Mouse (Mus musculus) bone marrow, adult 2 months (tissue): ENCODE results near the gene Znrf2. TPM values are rescaled to one million over a fixed set of nuclear protein-coding genes. Genes with fewer than 3 reads are reported as not detected.
A peak's percentile ranks its signal among the peaks of the same experiment; 100 is the strongest.

Experiments
- H3K27ac ChIP-seq: fragments of 200-500 bp; 2 replicates; pipeline ENCODE4 v1.5.1; 2012; ENCODE audit warnings: low read depth, mild to moderate bottlenecking, control low read depth, inconsistent platforms, low read length; ENCODE audit not compliant: control insufficient read depth, poor library complexity, insufficient read depth
- H3K4me1 ChIP-seq: fragments of 200-500 bp; 2 replicates; pipeline ENCODE4 v1.6.1; 2011; ENCODE audit warnings: low read length; ENCODE audit not compliant: control insufficient read depth, insufficient read depth
- H3K4me3 ChIP-seq: fragments of 200-500 bp; replicated peaks from 2 replicates; pipeline ENCODE3; 2011; ENCODE audit warnings: mild to moderate bottlenecking, low read depth, low read length, control low read depth; ENCODE audit not compliant: control insufficient read depth
- CTCF ChIP-seq: fragments of 200-500 bp; IDR thresholded peaks from 2 replicates; pipeline ENCODE4 v1.5.1; 2011; ENCODE audit warnings: low read length, control low read depth; ENCODE audit not compliant: control insufficient read depth, insufficient read depth
- POLR2A ChIP-seq: fragments of 200-500 bp; IDR thresholded peaks from 2 replicates; pipeline ENCODE4 v1.6.1; 2011; ENCODE audit warnings: low read depth, mild to moderate bottlenecking, control low read depth, low read length, borderline replicate concordance; ENCODE audit not compliant: control insufficient read depth
- WGBS: fragments of 180-500 bp; shearing (Covaris S2); methylation state at CpG from one replicate; pipeline ENCODE4 v1.1.7; 2018; 5-methylcytosine and 5-hydroxymethylcytosine counted together
- polyA plus RNA-seq: library from polyadenylated mRNA; stranded (reverse); fragments of >200 nt; gene quantifications from 2 replicates; pipeline ENCODE4 v1.2.4, GENCODE M21; 2011; ENCODE audit warnings: low replicate concordance; ENCODE audit not compliant: missing spikeins, insufficient read depth, insufficient read length

Gene Znrf2
- polyA plus RNA-seq, 1 experiment = 10.6 TPM

DNA sequence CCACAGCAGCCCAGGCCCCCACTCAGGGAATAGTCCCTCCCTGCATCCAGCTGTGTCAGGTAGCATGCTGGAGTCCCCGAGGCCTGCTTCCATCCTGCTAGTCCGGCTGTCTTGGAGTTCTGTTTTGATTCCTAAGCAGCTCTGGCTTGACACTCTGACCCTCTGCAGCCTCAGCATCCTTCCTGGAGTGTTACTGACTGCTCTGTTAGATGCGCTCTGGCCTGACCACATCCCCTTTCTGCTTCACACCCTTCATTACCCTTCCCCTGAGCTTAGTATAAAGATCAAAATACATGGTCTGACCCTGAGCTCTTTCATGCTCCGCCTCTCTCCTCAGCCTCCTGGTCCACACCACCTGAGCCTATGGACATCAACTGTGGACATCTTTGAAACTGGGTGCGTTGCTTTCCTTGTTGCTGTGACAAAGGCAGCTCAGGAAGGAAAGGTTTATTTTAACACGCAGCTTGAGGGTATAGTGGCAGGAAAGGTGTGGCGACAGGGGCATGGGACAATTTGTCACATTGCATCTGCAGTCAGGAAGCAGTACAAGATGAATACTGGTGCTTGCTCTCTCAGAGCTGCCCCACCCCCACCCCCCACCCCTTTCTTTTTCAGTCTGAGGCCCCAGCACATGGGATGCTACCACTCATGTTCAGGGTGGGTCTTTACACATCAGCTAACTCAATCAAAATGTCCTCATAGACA, 109.2 kb downstream of the Znrf2 start:
- WGBS = 12% methylated on average over 7 of the region's 7 CpGs
- Histone ChIP-seq H3K4me3 (no peak overlapping the region), H3K27ac (peak overlapping the region; percentile 75), H3K4me1 (peaks cover 2% of the 10 kb centered on the region; the same call in 1 of the 2 replicates)
- TF ChIP-seq POLR2A = no peak
- no peak for TF ChIP-seq CTCF

DNA sequence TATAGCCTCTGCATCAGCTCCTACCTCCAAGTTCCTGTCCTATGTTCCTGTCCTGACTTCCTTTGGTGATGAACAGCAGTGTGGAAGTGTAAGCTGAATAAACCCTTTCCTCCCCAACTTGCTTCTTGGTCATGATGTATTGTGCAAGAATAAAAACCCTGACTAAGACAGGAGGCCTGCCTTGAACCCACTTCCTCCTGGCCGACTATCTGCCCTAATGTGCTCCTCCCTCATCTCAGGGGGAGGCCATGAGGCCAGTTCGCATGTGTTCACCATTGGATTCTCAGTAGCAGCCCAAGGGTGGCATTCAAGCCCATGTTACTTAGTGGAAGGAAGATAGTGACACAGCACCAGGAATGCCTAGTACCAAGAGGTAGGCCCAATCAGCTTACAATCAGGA, 110.2 kb downstream of the Znrf2 start:
- Histone ChIP-seq H3K4me3 (no peak overlapping the region), H3K27ac (peak overlapping the region; percentile 75; the same call in 1 of the 2 replicates), H3K4me1 (peaks cover 2% of the 10 kb centered on the region; the same call in 1 of the 2 replicates)
- 33% methylated on average over 2 of the region's 2 CpGs for WGBS
- no peak for TF ChIP-seq POLR2A
- TF ChIP-seq CTCF = no peak

DNA sequence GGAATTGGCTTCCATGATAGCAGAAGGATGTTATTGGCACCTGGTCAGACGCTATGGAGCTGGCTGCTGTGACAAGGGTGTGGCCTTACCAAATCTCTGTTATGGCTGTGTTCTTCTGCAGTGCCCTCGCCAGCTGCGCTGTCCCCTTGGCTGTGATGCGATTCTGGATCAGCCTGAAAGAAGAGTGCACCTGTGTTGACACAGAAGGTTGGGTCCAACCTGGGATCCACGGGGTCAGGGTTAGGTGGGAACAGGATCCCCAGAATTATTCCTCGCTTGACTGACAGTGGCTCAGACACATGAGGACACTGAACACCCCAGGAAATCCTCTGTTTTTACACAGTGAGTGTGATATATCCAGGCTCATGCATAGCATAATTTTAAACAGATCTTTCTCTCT, 111.2 kb downstream of the Znrf2 start:
- 81% methylated on average over 6 of the region's 6 CpGs for WGBS
- TF ChIP-seq POLR2A = no peak
- no peak for TF ChIP-seq CTCF
- Histone ChIP-seq H3K4me3 (no peak overlapping the region), H3K27ac (no peak overlapping the region), H3K4me1 (peaks cover 2% of the 10 kb centered on the region; the same call in 1 of the 2 replicates)

DNA sequence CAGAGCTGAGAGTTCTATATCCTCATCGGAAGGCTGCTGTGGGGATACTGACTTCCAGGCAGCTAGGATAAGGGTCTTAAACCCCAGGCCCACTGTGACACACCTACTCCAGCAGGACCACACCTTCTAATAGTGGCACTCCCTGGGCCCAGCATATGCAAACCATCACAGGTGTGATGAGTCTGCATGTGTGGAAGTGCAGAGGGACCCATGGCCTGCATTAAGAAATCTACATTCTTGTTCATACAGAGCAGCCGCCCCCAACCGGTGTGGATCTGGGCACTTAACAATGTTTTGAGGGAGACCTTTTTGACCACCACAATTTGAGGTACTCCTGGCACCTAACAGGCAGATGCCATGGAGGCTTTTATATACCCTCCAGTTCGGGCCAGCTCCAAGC, 114.9 kb downstream of the Znrf2 start:
- Histone ChIP-seq H3K27ac (no peak overlapping the region), H3K4me3 (no peak overlapping the region), H3K4me1 (no peaks in the 10 kb centered on the region; the same call in 1 of the 2 replicates)
- no peak for TF ChIP-seq POLR2A
- no peak for TF ChIP-seq CTCF
- 87% methylated on average over 4 of the region's 4 CpGs for WGBS

DNA sequence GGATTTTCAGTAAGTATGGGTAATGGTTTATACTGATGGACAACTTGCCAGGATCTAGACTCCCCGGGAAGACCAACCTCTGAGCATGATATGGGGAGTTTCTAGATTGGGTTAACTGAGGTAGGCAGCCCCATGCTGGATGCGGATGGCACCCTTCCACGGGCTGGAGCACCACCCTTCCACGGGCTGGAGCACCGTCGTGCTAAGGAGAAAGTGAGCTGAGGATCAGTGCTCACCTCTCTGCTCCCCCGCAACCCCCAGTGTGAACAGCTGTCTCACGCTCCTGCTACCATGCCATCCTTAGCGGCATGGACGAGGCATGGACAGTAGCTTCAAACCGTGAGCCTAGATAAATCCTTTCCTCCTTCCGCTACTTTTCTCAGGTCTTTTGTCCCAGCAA, 115.8 kb downstream of the Znrf2 start:
- no peak overlapping the region for H3K27ac ChIP-seq
- 91% methylated on average over 12 of the region's 12 CpGs for WGBS
- TF ChIP-seq CTCF (no peak), POLR2A (no peak)
- H3K4me1 ChIP-seq = no peaks in the 10 kb centered on the region; the same call in 1 of the 2 replicates
- H3K4me3 ChIP-seq = no peak overlapping the region

DNA sequence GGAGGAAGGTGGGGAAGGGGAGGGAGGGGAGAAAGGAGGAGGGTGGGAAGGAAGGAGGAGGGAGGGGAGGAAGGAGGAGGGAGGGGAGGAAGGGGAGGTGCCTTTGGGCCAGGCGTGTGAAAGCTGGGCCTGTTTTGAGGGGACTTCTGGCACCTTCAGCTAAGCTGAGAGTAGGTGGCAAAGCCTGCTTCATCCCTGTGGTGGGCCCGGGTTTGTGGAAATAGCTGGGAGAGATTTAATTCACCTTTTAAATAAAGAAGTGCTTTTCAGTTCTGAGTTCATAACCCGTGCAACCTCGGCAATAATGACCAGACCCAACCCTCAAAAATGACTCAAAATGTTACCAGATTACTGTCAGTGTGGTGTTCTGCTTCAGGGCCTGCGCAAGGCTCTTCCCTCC, 116.5 kb downstream of the Znrf2 start:
- WGBS = 40% methylated on average over 5 of the region's 5 CpGs
- no peak for TF ChIP-seq POLR2A
- TF ChIP-seq CTCF = no peak
- H3K27ac ChIP-seq = peak overlapping the region; percentile 94
- H3K4me1 ChIP-seq = no peaks in the 10 kb centered on the region
- peak overlapping the region; percentile 54 for H3K4me3 ChIP-seq

DNA sequence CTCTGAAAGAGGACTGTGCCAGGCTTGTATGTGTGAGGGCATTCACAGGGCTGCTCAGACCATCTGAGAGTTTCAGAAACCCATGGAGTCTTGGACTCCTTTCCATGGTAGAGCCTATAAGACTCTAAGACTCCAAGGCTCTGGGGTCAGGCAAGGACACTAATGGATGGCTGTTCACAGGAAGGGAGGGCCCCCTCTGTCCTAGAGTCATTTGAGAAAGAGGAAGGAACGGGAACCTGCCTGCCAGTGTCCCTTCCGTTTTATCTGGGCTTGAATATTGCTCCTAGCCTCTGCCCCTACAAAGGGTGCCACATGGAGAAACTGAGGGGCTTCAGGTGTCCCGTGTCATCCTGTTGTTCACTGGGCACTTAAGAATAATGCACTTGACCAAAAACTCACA, 117.2 kb downstream of the Znrf2 start:
- peak overlapping the region; percentile 54 for H3K4me3 ChIP-seq
- WGBS = 8% methylated on average over 3 of the region's 3 CpGs
- H3K4me1 ChIP-seq = no peaks in the 10 kb centered on the region
- no peak for TF ChIP-seq CTCF
- H3K27ac ChIP-seq = peak overlapping the region; percentile 94

DNA sequence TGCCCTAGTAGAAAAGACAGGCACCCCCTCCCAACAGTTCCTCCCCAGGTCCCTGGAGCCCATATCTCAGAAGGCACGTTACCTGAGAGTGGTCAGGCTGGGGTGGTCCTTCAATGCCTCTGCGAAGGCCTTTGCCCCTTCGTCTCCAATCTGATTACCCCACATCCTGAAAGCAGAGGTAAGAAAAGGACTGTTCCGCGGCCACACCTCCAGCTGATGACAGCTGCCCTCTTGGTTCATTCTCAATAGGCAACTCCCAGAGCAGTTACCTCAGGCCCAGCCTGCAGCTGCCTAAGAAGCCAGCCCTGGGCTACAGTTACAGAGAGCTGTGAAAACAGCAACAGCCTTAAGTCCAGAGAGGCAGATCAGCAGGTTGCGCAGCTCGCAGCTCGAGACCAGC, 117.6 kb downstream of the Znrf2 start:
- peak overlapping the region; percentile 54 for H3K4me3 ChIP-seq
- 32% methylated on average over 8 of the region's 8 CpGs for WGBS
- no peak for TF ChIP-seq CTCF
- peaks cover 2% of the 10 kb centered on the region; the same call in 1 of the 2 replicates for H3K4me1 ChIP-seq
- peak overlapping the region; percentile 94 for H3K27ac ChIP-seq

DNA sequence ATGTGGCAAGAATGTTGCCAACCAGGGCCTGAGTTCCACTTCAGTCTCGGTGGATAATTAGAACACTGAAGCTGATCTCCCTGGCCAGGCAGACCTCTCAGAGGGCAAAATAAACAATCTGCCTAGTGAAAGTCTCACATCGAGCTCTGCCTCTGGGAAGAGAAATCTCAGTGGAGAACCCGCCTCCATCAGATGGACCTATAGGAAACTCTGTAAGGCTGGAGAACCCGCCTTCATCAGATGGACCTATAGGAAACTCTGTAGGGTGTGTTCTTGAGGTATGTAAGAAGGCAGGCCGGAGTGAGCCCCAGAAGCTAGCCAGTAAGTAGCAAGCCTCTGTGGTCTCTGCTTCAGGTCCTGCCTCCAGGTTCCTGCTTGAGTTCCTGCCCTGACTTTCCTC, 118.2 kb downstream of the Znrf2 start:
- H3K4me3 ChIP-seq = peak overlapping the region; percentile 26
- WGBS = 55% methylated on average over 5 of the region's 5 CpGs
- H3K27ac ChIP-seq = peak overlapping the region; percentile 94
- peaks cover 2% of the 10 kb centered on the region; the same call in 1 of the 2 replicates for H3K4me1 ChIP-seq
- TF ChIP-seq CTCF (no peak), POLR2A (no peak)
